Mouse (Mus musculus) urinary bladder, postnatal 4 days (tissue): Measurements from ENCODE around the gene Josd2.

Experiments used
- DNase-seq, 2 experiments: peaks; one replicate each; pipeline ENCODE4 v3.0.0; 2021 to 2022; ENCODE audit warnings: low spot score in 2 of 2

Josd2 gene

DNA sequence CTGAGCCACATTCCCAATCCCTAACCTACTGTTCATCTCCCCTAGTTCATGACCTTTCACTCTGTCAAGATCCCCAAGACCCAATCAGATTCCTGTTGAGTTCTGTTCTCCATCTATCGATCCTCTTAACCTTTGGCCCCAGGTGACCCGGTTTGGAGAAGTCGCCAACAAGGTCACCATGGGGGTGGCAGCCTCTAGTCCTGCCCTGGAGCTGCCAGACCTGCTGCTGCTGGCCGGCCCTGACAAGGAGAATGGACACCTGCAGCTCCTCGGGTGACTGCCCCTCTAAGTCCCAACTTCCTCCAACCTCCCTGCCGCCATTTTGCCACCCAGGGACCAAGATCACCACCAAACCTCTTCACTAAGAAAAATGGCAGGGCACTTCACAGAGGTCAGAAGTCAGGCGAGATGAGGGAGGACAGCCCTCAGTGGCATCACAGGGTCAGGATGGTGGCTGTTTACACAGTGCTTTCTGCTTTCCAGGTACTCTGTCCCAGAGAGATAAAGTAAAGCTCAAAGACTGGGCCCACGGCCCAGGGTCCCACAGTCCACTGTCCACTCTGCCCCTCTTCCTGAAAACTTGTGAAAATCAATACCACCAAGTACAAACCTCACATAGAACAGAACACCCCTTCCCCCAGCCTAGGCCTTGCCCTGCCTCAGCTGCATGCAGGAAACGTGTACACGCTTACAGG lies 29.7 kb downstream of the Josd2 start:
- DNase-seq = no peak

DNA sequence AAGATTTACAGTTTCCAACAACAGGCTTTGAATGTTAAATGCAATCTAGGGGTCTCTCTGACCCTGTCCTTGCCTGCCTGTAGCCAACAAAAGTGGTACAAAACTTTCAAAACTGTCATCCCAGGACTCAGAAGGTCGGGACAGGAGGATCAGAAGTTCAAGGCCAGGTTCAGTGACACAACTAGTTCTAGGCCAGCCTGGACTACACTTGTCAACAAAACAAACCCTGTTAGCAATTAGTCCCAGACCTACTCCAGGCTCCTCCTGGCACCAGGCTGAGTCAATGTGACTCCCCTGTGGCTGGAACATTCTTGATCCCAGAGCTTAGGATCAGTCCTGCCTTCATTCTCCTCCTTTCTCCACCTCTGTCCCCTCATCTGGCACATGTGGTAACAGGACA lies 31.1 kb downstream of the Josd2 start:
- DNase-seq = no peak

DNA sequence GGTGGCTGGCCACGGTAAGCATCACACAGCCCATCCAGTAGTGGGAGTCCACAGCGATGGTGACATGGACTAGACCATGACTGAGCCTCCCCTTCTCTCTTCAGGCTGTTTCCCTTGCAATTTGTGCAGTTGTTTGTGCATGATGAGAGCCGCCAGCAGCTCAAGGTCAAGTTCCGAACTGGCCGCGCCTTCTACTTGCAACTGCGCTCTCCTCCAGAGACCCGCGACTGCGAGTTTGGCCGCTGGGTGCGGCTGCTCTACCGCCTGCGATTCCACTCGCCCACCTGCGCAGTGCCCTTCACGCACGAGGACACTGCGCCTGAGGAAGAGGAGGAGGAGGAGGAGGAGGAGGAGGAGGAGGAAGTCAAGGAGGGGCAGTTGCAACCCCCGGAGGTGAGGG lies 32.3 kb downstream of the Josd2 start:
- no peak for DNase-seq

DNA sequence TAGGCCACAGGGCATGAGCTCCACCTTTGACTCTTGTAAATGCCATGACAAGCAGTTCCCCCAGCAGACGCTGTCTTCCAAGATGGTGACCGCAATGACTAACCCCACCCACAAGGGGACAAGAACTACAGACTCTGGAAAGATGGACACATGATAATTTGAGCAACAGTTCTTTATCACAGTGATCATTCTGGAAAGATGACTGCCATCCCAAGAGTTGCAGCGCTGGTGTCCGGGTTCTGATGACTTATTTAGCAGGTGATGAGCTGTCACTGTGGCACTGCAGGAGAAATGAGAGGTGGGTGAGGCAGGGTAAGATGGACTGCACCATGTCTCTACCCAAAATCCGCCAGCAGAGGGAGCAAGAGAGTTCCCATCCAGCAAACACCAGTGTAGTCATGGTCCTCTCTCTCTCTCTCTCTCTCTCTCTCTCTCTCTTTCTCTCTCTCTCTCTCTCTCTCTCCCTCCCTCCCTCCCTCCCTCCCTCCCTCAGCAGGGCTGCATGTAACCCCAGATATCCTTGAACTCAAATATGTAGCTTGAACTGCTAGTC lies 33.9 kb downstream of the Josd2 start:
- no peak for DNase-seq

DNA sequence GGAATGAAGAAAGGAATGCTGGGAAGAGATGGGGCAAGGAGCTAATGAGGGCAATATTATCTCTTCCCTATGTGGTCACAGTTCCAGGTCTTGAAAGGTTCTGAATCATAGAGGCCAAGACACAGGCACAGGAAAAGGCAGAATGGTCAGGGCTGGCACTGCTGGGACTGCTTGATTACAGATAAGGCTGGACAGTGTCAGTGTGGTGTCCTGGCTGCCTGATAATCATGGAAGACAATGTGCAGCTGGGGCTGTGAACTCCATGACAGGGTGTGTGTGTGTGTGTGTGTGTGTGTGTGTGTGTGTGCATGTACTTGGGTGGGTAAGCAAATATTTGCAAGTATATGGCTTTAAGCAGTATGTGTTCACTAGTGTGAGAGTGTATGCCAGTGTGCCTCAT lies 39.7 kb downstream of the Josd2 start:
- no peak for DNase-seq

DNA sequence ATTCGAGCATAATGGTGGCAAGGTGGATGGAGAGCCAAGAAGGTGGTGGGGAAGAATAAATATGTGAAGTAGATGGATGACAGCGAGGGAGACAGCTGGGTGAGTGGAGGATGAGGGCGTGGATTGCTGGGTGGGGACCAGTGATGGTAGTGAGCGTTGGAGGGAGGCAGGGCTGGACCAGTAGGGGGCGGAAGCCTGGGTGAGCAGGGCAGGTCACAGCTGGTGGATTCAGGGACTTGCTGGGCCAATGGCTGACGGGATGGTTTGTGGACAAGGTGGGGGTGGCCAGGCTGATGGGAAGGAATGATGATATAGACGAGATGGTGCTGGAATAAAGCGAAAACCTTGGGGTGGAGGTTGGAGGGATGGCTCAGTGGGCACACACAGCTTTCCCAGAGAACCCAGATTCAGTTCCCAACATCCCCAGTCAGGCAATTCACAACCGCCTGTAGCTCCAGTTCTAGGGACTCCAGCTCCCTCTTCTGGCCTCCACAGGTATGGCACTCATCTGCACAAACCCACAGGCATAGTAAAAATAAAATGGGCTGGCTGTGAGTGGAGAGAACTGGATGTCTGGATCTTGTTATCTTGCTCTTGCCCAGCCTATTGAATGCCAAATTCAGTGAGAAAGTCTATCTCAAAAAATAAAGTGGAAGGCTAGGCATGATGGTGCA lies 51.6 kb downstream of the Josd2 start:
- no peak for DNase-seq

DNA sequence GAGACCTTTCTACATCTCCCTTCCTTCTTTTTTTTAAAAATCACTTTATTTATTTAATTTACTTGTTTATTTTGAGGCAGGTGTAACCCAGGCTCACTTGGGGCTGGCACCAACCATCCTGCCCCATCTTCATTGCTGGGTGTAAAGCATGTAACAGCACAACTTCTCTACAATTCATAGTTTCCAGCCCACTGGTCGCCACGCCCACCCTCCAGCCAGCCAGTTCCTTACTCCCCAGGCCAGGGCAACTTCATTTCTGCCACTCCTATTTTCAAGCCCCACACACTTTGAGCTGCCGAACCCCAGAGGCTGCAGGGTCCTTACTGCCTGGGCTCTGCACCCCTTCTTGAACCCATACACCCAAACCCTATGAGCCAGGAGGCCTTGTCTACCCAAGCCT lies 53.2 kb downstream of the Josd2 start:
- DNase-seq = no peak
